ENCODE assay signal across 29 mouse cellular contexts in the genomic region with DNA sequence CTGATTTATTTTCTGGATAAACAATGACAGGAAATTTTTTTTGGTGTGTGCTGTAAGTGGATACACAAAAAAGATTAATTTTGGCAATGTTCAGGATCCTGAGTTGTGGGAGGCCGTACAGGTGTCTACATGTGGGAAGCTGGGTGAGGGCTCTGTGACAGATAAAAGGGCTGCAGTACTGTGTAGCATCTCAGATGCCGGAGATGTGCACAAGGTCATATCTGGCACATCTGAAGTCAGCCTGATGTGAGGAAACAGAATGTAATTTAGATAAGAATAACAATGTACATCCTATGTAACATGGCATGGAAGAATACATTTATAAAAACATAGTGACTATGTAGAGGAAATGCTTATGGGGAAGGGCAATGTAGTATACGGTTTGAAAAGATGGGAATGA. TPM values are rescaled to one million over a fixed set of nuclear protein-coding genes. Genes with fewer than 3 reads are reported as not detected.
DNase-seq lines count a peak whose midpoint lies in the region; ATAC-seq and TF ChIP-seq lines count a peak whose summit lies in the region.
"Had no signal": no experiment of that assay in that cellular context is flagged by ENCODE, and none has a peak within 500 bp of the region (broad histone marks: within the 10 kb centered on the region; RNA-seq: fewer than 3 reads in every experiment).

No protein-coding gene starts in this region.

- no peak overlapping the region for H3K4me3 ChIP-seq in kidney, adult 2 months (ENCODE audit: insufficient read depth, low read depth, low read length)
- H3K4me3 ChIP-seq in kidney, postnatal 0 days (replicated peaks; ENCODE audit: low read depth, low read length) = no peak overlapping the region
- no peak overlapping the region for H3K4me3 ChIP-seq in kidney, embryonic 14.5 days (ENCODE audit: low read length)
- H3K4me3 ChIP-seq in lung, embryonic 16.5 days (ENCODE audit: low read length) = no peak overlapping the region
- H3K4me3 ChIP-seq: embryonic facial prominence, embryonic 10.5 days; embryonic facial prominence, embryonic 13.5 days; erythroblast, embryonic 14.5 days; forebrain, embryonic 12.5 days; forebrain, embryonic 15.5 days; heart, adult 2 months; hindbrain, embryonic 12.5 days; hindbrain, embryonic 15.5 days had no signal

- no peak for ATAC-seq in kidney, postnatal 0 days (replicated peaks; ENCODE audit: low FRiP score, low read depth)
- no peak for ATAC-seq in kidney, embryonic 14.5 days (ENCODE audit: low FRiP score, low TSS enrichment)
- peak; percentile 82 for ATAC-seq in lung, embryonic 16.5 days (ENCODE audit: low read depth)
- ATAC-seq: forebrain, embryonic 15.5 days had no signal

- DNase-seq in kidney, adult 2 months = peak; percentile 16
- DNase-seq in kidney, postnatal 25 days = no peak
- DNase-seq in kidney, postnatal 0 days (ENCODE audit: low spot score) = peak; percentile 51
- DNase-seq in lung, postnatal 10 days = no peak
- peak; percentile 28 for DNase-seq in thymus, postnatal 4 days
- DNase-seq in thymus, postnatal 0 days (ENCODE audit: low spot score) = no peak
- DNase-seq: adrenal gland, adult 2 months; adrenal gland, postnatal 14 days; B cell, adult 2 months; cerebellum, adult 11 months; cerebellum, adult 2 months; cerebellum, postnatal 10 days; cerebellum, postnatal 36 days; embryo, embryonic 11 days; gastrocnemius, postnatal 25 days; heart, adult 2 months had no signal

- no peaks in the 10 kb centered on the region for H3K9me3 ChIP-seq in kidney, postnatal 0 days (replicated peaks; ENCODE audit: low read length)
- H3K9me3 ChIP-seq in kidney, embryonic 14.5 days (ENCODE audit: control insufficient read depth, low read length) = no peaks in the 10 kb centered on the region
- no peaks in the 10 kb centered on the region for H3K9me3 ChIP-seq in lung, embryonic 16.5 days (ENCODE audit: control insufficient read depth, low read length)
- H3K9me3 ChIP-seq: embryonic facial prominence, embryonic 10.5 days; embryonic facial prominence, embryonic 13.5 days; forebrain, embryonic 12.5 days; forebrain, embryonic 15.5 days; G1E; hindbrain, embryonic 12.5 days; hindbrain, embryonic 15.5 days had no signal

- TF ChIP-seq CTCF in kidney, adult 2 months (conservative IDR thresholded peaks at IDR 0.05; ENCODE audit: insufficient read depth, insufficient read length, low read depth, low read length) = no peak
- TF ChIP-seq CTCF in kidney, postnatal 0 days (IDR thresholded peaks at IDR 0.05; ENCODE audit: low read depth) = no peak

- H3K4me2 ChIP-seq in kidney, postnatal 0 days (ENCODE audit: low read length) = no peak overlapping the region
- H3K4me2 ChIP-seq in kidney, embryonic 14.5 days (replicated peaks; ENCODE audit: low read depth, low read length) = no peak overlapping the region
- no peak overlapping the region for H3K4me2 ChIP-seq in lung, embryonic 16.5 days (ENCODE audit: low read depth, low read length)
- H3K4me2 ChIP-seq: embryonic facial prominence, embryonic 13.5 days; forebrain, embryonic 12.5 days; forebrain, embryonic 15.5 days; heart, embryonic 11.5 days; hindbrain, embryonic 12.5 days; hindbrain, embryonic 15.5 days had no signal

- no peak for TF ChIP-seq POLR2A in kidney, adult 2 months (IDR thresholded peaks at IDR 0.05; ENCODE audit: low read depth, low read length)

- no peaks in the 10 kb centered on the region for H3K27me3 ChIP-seq in kidney, adult 2 months (replicated peaks; ENCODE audit: control insufficient read depth, insufficient read depth, low read length)
- H3K27me3 ChIP-seq in kidney, postnatal 0 days (ENCODE audit: insufficient read depth, low read length) = no peaks in the 10 kb centered on the region
- no peaks in the 10 kb centered on the region for H3K27me3 ChIP-seq in kidney, embryonic 14.5 days (ENCODE audit: control insufficient read depth, insufficient read depth, low read length)
- H3K27me3 ChIP-seq in lung, embryonic 16.5 days (ENCODE audit: control insufficient read depth, insufficient read depth, low read depth, low read length) = no peaks in the 10 kb centered on the region
- H3K27me3 ChIP-seq: CH12.LX; embryonic facial prominence, embryonic 13.5 days; forebrain, embryonic 12.5 days; forebrain, embryonic 15.5 days; hindbrain, embryonic 12.5 days; hindbrain, embryonic 15.5 days had no signal

- H3K36me3 ChIP-seq in kidney, adult 2 months (ENCODE audit: control insufficient read depth, insufficient read depth, low read length) = no peaks in the 10 kb centered on the region
- H3K36me3 ChIP-seq in kidney, postnatal 0 days (ENCODE audit: insufficient read depth, low read length) = no peaks in the 10 kb centered on the region
- no peaks in the 10 kb centered on the region for H3K36me3 ChIP-seq in kidney, embryonic 14.5 days (ENCODE audit: control insufficient read depth, insufficient read depth, low read length)
- no peaks in the 10 kb centered on the region for H3K36me3 ChIP-seq in lung, embryonic 16.5 days (ENCODE audit: control insufficient read depth, insufficient read depth, low read length)
- H3K36me3 ChIP-seq: embryonic facial prominence, embryonic 10.5 days; embryonic facial prominence, embryonic 13.5 days; forebrain, embryonic 12.5 days; forebrain, embryonic 15.5 days; hindbrain, embryonic 12.5 days; hindbrain, embryonic 15.5 days had no signal

- 77% methylated on average over 3 of the region's 3 CpGs for WGBS in kidney, adult 2 months
- WGBS in kidney, postnatal 0 days = 70% methylated on average over 3 of the region's 3 CpGs
- 81% methylated on average over 3 of the region's 3 CpGs for WGBS in kidney, embryonic 14.5 days
- 69% methylated on average over 3 of the region's 3 CpGs for WGBS in lung, embryonic 16.5 days

- H3K4me1 ChIP-seq in kidney, adult 2 months (ENCODE audit: control insufficient read depth, insufficient read depth, low read length) = peaks cover 3% of the 10 kb centered on the region; the same call in 1 of the 2 replicates
- no peaks in the 10 kb centered on the region for H3K4me1 ChIP-seq in kidney, postnatal 0 days (replicated peaks; ENCODE audit: insufficient read depth, low read length)
- peaks cover 9% of the 10 kb centered on the region for H3K4me1 ChIP-seq in kidney, embryonic 14.5 days (ENCODE audit: control insufficient read depth, insufficient read depth, low read length)
- peaks cover 8% of the 10 kb centered on the region for H3K4me1 ChIP-seq in lung, embryonic 16.5 days (replicated peaks; ENCODE audit: control insufficient read depth, insufficient read depth, low read length)
- H3K4me1 ChIP-seq: hindbrain, embryonic 12.5 days; hindbrain, embryonic 15.5 days had no signal

- H3K27ac ChIP-seq in kidney, adult 2 months (ENCODE audit: insufficient read depth, low read depth, low read length) = no peak overlapping the region
- H3K27ac ChIP-seq in kidney, postnatal 0 days = no peak overlapping the region
- H3K27ac ChIP-seq in kidney, embryonic 14.5 days (ENCODE audit: low read depth, low read length) = no peak overlapping the region
- no peak overlapping the region for H3K27ac ChIP-seq in lung, embryonic 16.5 days (ENCODE audit: low read length)
- H3K27ac ChIP-seq: embryonic facial prominence, embryonic 10.5 days; embryonic facial prominence, embryonic 13.5 days; forebrain, embryonic 12.5 days; forebrain, embryonic 15.5 days; heart, adult 2 months; hindbrain, embryonic 12.5 days; hindbrain, embryonic 15.5 days had no signal

- H3K9ac ChIP-seq in kidney, postnatal 0 days (ENCODE audit: low read depth, low read length) = no peak overlapping the region
- H3K9ac ChIP-seq in kidney, embryonic 14.5 days (ENCODE audit: low read depth, low read length) = no peak overlapping the region
- H3K9ac ChIP-seq in lung, embryonic 16.5 days (ENCODE audit: low read length) = no peak overlapping the region
- H3K9ac ChIP-seq: embryonic facial prominence, embryonic 13.5 days; forebrain, embryonic 12.5 days; forebrain, embryonic 15.5 days; hindbrain, embryonic 12.5 days; hindbrain, embryonic 15.5 days had no signal

RNA-seq across cellular contexts. Expression of a gene that starts 20.8 kb away (rescaled TPM):
- not detected in 2 replicates for polyA plus RNA-seq in kidney, adult 2 months (2012; rRNA removed)
- polyA plus RNA-seq in kidney, postnatal 0 days (2015; fragmentation: Nextera tagmentation; extraction: Ambion mirVana) = not detected in 2 replicates
- 0.09 and 0.41 TPM in 2 replicates for polyA plus RNA-seq in kidney, embryonic 14.5 days (2014; fragmentation: Nextera tagmentation; extraction: Ambion mirVana)
- polyA plus RNA-seq in lung, embryonic 16.5 days (2015; fragmentation: Nextera tagmentation; extraction: Ambion mirVana) = 0.13 TPM in 1 of 2 replicates, not detected in the other
- 0.05 TPM in 1 of 2 replicates, not detected in the other for polyA plus RNA-seq in thymus, postnatal 0 days (2015; fragmentation: Nextera tagmentation; extraction: Ambion mirVana)
- polyA plus RNA-seq: adrenal gland, adult 2 months; erythroblast, embryonic 14.5 days; G1E; heart, adult 2 months; heart, embryonic 14.5 days; hindbrain, embryonic 12.5 days had no signal

RNA-seq across cellular contexts. Expression of a gene that starts 39.4 kb away (rescaled TPM):
- 4.9 and 6.9 TPM in 2 replicates for polyA plus RNA-seq in kidney, adult 2 months (2012; rRNA removed)
- 30.4 and 32.5 TPM in 2 replicates for polyA plus RNA-seq in kidney, postnatal 0 days (2015; fragmentation: Nextera tagmentation; extraction: Ambion mirVana)
- 16.3 and 21.1 TPM in 2 replicates for polyA plus RNA-seq in kidney, embryonic 14.5 days (2014; fragmentation: Nextera tagmentation; extraction: Ambion mirVana)
- polyA plus RNA-seq in lung, embryonic 16.5 days (2015; fragmentation: Nextera tagmentation; extraction: Ambion mirVana) = 28.0 and 32.6 TPM in 2 replicates
- 10.5 TPM in 2 replicates for polyA plus RNA-seq in thymus, postnatal 0 days (2015; fragmentation: Nextera tagmentation; extraction: Ambion mirVana)
- polyA plus RNA-seq: erythroblast, embryonic 14.5 days had no signal

Comparison
In these comparisons a context has a peak if more than half of its experiments do, and no peak if none do; other contexts are left out.
1. DNase-seq: peak in kidney, adult 2 months (single experiment), kidney, postnatal 0 days (single experiment) and thymus, postnatal 4 days (single experiment); none in kidney, postnatal 25 days (0 of 2), lung, postnatal 10 days (single experiment) and thymus, postnatal 0 days (single experiment).